Mouse (Mus musculus): ENCODE measurements around the gene Opcml.

DNA sequence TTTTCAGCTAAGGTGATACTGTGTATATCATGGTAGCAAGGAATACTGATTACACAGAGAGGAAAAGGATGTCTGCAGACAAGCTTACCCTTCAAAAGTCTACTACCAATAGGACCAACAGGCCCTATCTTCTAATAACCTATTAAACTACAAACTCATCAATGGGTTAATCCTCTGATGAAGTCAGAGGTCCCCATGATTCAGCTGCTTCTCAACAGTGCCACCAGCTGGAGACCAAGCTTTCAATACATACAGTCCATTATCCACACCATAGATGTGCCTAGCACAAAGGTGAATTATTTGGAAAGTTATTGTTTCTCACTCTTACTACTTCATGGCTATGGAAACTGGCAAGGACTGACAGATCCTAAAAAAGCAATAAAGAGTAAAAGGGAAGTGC, 538.9 kb downstream of the Opcml start:
- TF ChIP-seq CTCF (IDR thresholded peaks at IDR 0.05; ENCODE audit: low read depth, low read length) (no peak), GATA1 (IDR thresholded peaks at IDR 0.05; ENCODE audit: borderline replicate concordance, low read length) (no peak), GATA2 (IDR thresholded peaks at IDR 0.05; ENCODE audit: borderline replicate concordance, low read depth, low read length) (no peak), POLR2AphosphoS5 (IDR thresholded peaks at IDR 0.05; ENCODE audit: insufficient replicate concordance, low read depth, low read length) (no peak)

Measured in G1E (cell line).